Mouse (Mus musculus) limb, embryonic 15.5 days (tissue): ENCODE measurements at regions not wholly inside any gene's neighbourhood (a gene's known extent, or its start where the extent isn't known, plus 50 kb on each side); places are given as distances from the start of the nearest gene placed in this dataset.

Experiments
- ATAC-seq: fragments of 200-750 bp; cut with Nextera tagmentation; 2 replicates; pipeline ENCODE4 v1.8.0; 2017; ENCODE audit warnings: low read depth, moderate TSS enrichment; ENCODE audit not compliant: insufficient number of reproducible peaks, low FRiP score, low TSS enrichment
- H3K27ac ChIP-seq: fragments of 300-500 bp; sonication (generic); 2 replicates; pipeline ENCODE4 v1.5.1; 2015; ENCODE audit warnings: moderate library complexity, mild to moderate bottlenecking, inconsistent platforms
- H3K27me3 ChIP-seq: fragments of 300-500 bp; sonication (generic); 2 replicates; pipeline ENCODE4 v1.6.1; 2015; ENCODE audit warnings: inconsistent platforms
- H3K36me3 ChIP-seq: fragments of 300-500 bp; sonication (generic); 2 replicates; pipeline ENCODE4 v1.6.1; 2015; ENCODE audit warnings: inconsistent platforms
- H3K4me1 ChIP-seq: fragments of 300-500 bp; sonication (generic); 2 replicates; pipeline ENCODE4 v1.6.1; 2015; ENCODE audit warnings: inconsistent platforms
- H3K4me2 ChIP-seq: fragments of 300-500 bp; sonication (generic); 2 replicates; pipeline ENCODE4 v1.6.1; 2015; ENCODE audit warnings: mild to moderate bottlenecking, inconsistent platforms
- H3K4me3 ChIP-seq: fragments of 300-500 bp; sonication (generic); 2 replicates; pipeline ENCODE4 v1.5.1; 2015; ENCODE audit warnings: mild to moderate bottlenecking, inconsistent platforms
- H3K9ac ChIP-seq: fragments of 300-500 bp; sonication (generic); 2 replicates; pipeline ENCODE4 v1.6.1; 2015; ENCODE audit warnings: inconsistent platforms
- H3K9me3 ChIP-seq: fragments of 300-500 bp; sonication (generic); 2 replicates; pipeline ENCODE4 v1.6.1; 2016; ENCODE audit warnings: inconsistent platforms
- WGBS: fragments of 180-500 bp; shearing (Covaris S2); methylation state at CpG from one replicate; pipeline ENCODE4 v1.1.7; 2015; 5-methylcytosine and 5-hydroxymethylcytosine counted together

- Histone ChIP-seq H3K27ac (no peak overlapping the region), H3K27me3 (no peaks in the 10 kb centered on the region), H3K9ac (no peak overlapping the region), H3K4me1 (no peaks in the 10 kb centered on the region), H3K36me3 (no peaks in the 10 kb centered on the region), H3K4me2 (no peak overlapping the region), H3K9me3 (no peaks in the 10 kb centered on the region), H3K4me3 (no peak overlapping the region)
- ATAC-seq = no peak
- WGBS = 54% methylated on average over 3 of the region's 3 CpGs
Measured at GRCm38 (mm10) chr6:141167270-141167669, 81.8 kb upstream of the Pde3a start.

DNA sequence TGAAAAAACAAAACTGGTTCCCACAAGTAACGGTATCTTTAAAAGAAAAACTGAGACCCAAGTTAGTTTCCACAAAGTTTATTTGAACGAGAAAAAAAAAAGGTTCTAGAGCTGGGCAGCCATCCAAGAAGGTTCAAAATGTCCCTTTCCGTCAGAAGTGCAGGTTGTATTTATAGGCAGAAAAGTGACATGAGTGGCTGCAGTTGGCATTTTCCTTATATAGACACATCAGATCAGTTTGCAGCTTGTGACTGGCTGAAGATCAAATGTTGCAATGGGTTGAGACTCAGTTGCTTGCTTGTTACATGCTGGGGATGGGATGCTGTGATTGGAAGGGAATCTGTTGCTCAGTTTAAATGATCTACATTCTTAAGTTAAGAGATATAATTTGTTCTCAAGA lies 80.7 kb upstream of the Pde3a start:
- Histone ChIP-seq H3K4me3 (no peak overlapping the region), H3K27ac (no peak overlapping the region), H3K9ac (no peak overlapping the region), H3K4me2 (no peak overlapping the region), H3K9me3 (no peaks in the 10 kb centered on the region), H3K36me3 (no peaks in the 10 kb centered on the region), H3K27me3 (no peaks in the 10 kb centered on the region), H3K4me1 (no peaks in the 10 kb centered on the region)
- 24% methylated on average over 3 of the region's 3 CpGs for WGBS
- no peak for ATAC-seq

- H3K4me2 ChIP-seq = no peak overlapping the region
Measured at GRCm38 (mm10) chr6:141183782-141184181, 65.3 kb upstream of the Pde3a start.

DNA sequence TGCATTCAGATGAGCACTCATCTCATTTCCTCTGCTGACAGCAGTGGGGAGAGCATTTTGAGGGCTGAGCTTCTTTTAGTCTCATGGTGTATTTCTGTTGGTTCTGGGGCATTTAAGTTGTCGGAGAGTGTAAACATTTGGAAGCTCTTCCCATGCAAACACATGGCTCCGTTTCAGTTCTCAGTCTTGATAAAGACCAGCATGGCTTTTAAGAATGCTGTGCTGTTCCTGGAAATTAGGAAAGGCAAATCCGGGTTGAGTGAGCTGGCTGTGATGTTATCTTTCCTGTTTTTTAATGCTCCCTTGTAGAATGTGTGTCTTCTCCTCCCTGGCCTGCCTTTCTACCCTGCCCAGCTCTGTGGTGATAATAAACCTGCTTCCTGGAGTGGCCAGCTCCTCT lies 61.0 kb upstream of the Pde3a start:
- WGBS = 50% methylated on average over 3 of the region's 3 CpGs
- Histone ChIP-seq H3K4me1 (no peaks in the 10 kb centered on the region), H3K4me2 (no peak overlapping the region), H3K9me3 (no peaks in the 10 kb centered on the region), H3K36me3 (no peaks in the 10 kb centered on the region), H3K4me3 (no peak overlapping the region), H3K9ac (no peak overlapping the region), H3K27me3 (no peaks in the 10 kb centered on the region), H3K27ac (no peak overlapping the region)
- ATAC-seq = no peak

More at GRCm38 (mm10) chr6:141183782-141184181, 65.3 kb upstream of the Pde3a start:
- 59% methylated on average over 1 of the region's 1 CpGs for WGBS
- Histone ChIP-seq H3K27ac (no peak overlapping the region), H3K36me3 (no peaks in the 10 kb centered on the region), H3K9me3 (no peaks in the 10 kb centered on the region), H3K27me3 (no peaks in the 10 kb centered on the region), H3K4me1 (no peaks in the 10 kb centered on the region), H3K4me3 (no peak overlapping the region), H3K9ac (no peak overlapping the region)
- ATAC-seq = no peak

GRCm38 (mm10) chr6:141189093-141189492 lies 60.0 kb upstream of the Pde3a start:
- H3K4me2 ChIP-seq = no peak overlapping the region
- WGBS = 77% methylated on average over 5 of the region's 5 CpGs
- ATAC-seq = no peak
- no peaks in the 10 kb centered on the region for H3K9me3 ChIP-seq
- H3K27me3 ChIP-seq = no peaks in the 10 kb centered on the region
- H3K9ac ChIP-seq = no peak overlapping the region
- no peaks in the 10 kb centered on the region for H3K4me1 ChIP-seq
- no peak overlapping the region for H3K4me3 ChIP-seq
- H3K36me3 ChIP-seq = no peaks in the 10 kb centered on the region
- no peak overlapping the region for H3K27ac ChIP-seq

DNA sequence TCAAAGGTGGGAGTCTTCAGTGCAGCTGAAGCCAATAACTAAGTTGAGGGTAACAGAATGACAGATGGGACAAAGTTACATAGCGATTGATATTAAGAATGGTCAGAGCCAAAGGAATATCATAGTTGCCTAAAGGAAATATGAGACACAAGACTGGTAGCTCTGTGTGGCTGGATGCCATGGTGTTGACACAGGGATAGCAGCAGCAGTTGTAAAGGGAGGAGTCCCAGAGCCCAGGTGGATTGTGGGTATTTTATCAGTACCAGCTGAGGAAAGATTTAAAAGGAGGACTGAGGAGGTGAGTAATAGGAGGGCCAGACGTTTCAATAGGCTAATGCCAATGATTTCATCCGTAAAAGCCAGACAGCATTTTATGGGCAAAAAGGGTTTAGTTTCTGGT lies 59.4 kb upstream of the Pde3a start:
- H3K9me3 ChIP-seq = no peaks in the 10 kb centered on the region
- H3K27ac ChIP-seq = no peak overlapping the region
- H3K36me3 ChIP-seq = no peaks in the 10 kb centered on the region
- H3K4me1 ChIP-seq = no peaks in the 10 kb centered on the region
- H3K4me3 ChIP-seq = no peak overlapping the region
- 56% methylated on average over 3 of the region's 3 CpGs for WGBS
- no peak overlapping the region for H3K4me2 ChIP-seq
- no peak for ATAC-seq
- H3K27me3 ChIP-seq = no peaks in the 10 kb centered on the region
- H3K9ac ChIP-seq = no peak overlapping the region

DNA sequence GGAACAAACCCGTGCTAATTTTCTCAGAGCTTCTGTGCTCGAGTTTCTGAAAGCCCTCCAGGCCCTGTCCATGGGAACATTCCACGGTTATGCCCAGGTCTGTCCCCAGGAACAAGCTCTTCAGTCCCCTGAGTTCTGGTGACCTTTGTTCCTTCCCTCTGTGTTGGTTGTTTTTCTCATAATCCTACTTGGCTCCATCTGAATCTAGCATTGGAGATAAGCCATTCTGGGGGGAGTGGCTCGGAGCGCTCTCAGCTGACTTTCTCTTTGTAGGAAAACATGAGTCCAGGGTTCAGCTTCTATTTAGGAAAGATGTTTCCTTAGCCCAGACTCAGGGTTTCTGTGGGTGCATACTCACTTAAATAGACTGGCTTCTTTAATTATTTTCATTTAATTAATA lies 58.7 kb upstream of the Pde3a start:
- Histone ChIP-seq H3K27ac (no peak overlapping the region), H3K27me3 (no peaks in the 10 kb centered on the region), H3K4me2 (no peak overlapping the region), H3K9ac (no peak overlapping the region), H3K36me3 (no peaks in the 10 kb centered on the region), H3K4me3 (no peak overlapping the region), H3K9me3 (no peaks in the 10 kb centered on the region), H3K4me1 (no peaks in the 10 kb centered on the region)
- ATAC-seq = no peak
- WGBS = 77% methylated on average over 5 of the region's 5 CpGs

GRCm38 (mm10) chr6:141197501-141197900 lies 51.6 kb upstream of the Pde3a start:
- H3K4me1 ChIP-seq = no peaks in the 10 kb centered on the region
- no peak overlapping the region for H3K4me2 ChIP-seq
- no peaks in the 10 kb centered on the region for H3K9me3 ChIP-seq
- no peak overlapping the region for H3K4me3 ChIP-seq
- 95% methylated on average over 4 of the region's 4 CpGs for whole genome bisulfite sequencing
- H3K27me3 ChIP-seq = no peaks in the 10 kb centered on the region
- no peak overlapping the region for H3K27ac ChIP-seq
- no peaks in the 10 kb centered on the region for H3K36me3 ChIP-seq
- no peak overlapping the region for H3K9ac ChIP-seq
- no peak for ATAC-seq
